Mouse (Mus musculus) layer of hippocampus, postnatal 36 days (tissue): ENCODE measurements around the gene Gucd1. TPM values are rescaled to one million over a fixed set of nuclear protein-coding genes. Genes with fewer than 3 reads are reported as not detected.

ENCODE experiments used
- DNase-seq, 2 experiments: peaks; one replicate each; pipeline ENCODE4 v3.0.0; 2022
- total RNA-seq, 2 experiments: library from RNA; stranded (reverse); gene quantifications; 2 replicates each; pipeline ENCODE4 v1.2.3; 2021

The Gucd1 gene
- total RNA-seq, 2 experiments from 2014 or later = 14.8 to 16.1 TPM

- peak; percentile 38 to 56 for DNase-seq
These were observed 200.6 kb downstream of the Gucd1 start for GRCm38 (mm10) chr10:75316908-75317761.

DNA sequence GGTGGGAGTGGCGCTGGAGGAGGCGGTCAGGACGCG is 201.1 kb downstream of the Gucd1 start, which contains the start of gene Adora2a:
TSS of gene Adora2a (plus strand) at position 6 of the 36 bp plus-strand sequence.
- DNase-seq = no peak

DNA sequence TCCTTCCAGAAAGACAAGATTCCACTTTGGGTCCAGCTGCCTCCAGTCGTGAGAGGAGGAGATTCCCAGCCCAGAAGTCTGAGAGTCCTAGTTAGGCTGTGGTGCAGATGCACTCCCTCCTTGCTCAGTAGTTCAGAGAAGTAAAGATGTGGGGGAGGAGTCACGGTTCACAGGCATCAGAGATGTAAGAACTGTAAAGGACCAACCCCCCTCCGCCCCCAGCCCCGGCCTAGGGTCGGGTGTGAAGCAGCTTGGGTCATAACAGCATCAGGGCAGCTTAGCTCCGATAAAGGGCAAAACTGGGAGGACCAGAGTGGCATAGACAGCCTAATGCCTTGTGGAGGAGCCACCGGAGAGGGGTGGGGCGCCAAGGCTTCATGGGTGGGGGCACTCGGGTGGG is 201.3 kb downstream of the Gucd1 start:
- DNase-seq = no peak

- DNase-seq = no peak
These were observed 202.0 kb downstream of the Gucd1 start for GRCm38 (mm10) chr10:75315756-75316155.

- DNase-seq = no peak
These were observed 203.4 kb downstream of the Gucd1 start for GRCm38 (mm10) chr10:75314190-75314980.

GRCm38 (mm10) chr10:75312361-75312760 is 205.4 kb downstream of the Gucd1 start:
- DNase-seq = no peak

GRCm38 (mm10) chr10:75307130-75307529 is 210.6 kb downstream of the Gucd1 start:
- DNase-seq = no peak

- no peak for DNase-seq
These were observed 213.4 kb downstream of the Gucd1 start for GRCm38 (mm10) chr10:75304413-75304812.

DNA sequence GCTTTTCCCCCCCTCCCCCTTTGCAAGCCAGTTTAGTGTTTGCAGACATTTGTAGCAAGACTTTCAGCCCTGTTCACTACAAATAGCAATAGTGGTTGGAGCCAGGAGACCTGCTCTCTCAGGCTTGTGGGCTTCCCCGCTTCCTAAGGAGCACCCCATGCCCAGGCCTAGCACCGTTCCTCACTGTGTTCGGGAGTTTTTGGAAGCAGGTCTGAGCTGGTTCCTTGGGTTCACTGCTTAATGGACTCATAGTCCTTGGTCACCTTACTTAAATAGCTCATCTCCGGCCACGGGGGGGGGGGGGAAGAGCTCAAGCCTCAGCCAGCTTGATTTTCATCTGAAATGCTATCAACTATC is 213.7 kb downstream of the Gucd1 start:
- DNase-seq = no peak

DNA sequence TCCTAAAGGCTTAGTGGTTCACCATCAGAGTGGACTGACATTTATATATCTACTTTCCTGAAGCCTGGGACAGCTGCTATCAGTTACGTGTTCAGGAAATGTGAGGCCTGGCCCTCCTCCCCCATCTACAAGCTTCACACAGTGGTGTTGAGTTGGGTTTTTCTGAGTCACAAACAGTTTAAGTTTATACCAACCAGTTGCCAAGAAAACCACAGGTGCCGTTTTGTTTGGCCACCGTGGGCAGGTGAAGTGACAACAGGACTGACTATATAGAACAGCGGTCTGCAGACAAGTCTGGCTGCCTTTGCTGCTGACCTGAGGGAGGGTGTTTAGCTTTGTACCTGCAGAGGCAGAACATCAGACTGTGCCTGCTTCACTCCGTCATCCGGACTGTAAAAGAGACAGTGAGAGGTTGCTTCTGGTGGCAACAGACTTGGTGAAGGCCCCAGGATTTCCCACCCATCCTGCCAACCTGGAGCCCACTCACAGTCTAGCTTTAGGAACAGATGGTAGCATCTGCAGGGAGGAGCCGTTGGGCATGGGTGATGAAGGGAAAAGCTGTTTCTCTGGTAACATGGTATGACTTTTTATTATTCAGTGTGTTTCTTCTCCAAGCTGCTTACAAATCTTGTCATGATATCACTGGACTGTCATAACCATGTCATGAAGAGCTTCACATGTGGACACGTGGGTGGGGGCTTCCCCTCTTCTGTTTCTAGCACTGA is 214.3 kb downstream of the Gucd1 start:
- DNase-seq = peak; percentile 67 to 81

DNA sequence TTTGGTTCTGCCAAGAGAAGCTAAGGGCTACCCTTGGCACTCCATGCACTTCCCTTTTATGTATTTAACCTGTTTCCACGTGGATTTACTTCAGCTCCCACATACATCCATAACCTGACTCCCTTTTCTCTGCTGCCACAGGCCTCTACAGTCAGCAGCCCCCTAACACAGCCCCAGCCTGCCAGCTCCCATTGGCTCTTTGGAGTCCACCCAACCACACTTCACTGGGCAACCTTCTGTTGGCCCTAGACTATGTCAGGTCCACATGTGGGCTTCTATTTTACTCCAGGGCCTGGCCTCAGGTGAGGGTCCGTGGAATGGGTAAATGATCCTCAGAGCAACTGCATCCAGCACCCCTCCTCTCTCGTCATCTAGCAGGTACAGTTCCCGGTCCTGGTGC is 215.2 kb downstream of the Gucd1 start:
- DNase-seq = no peak

- DNase-seq = no peak
These were observed 215.8 kb downstream of the Gucd1 start for GRCm38 (mm10) chr10:75301937-75302336.

- no peak for DNase-seq
These were observed 216.5 kb downstream of the Gucd1 start for GRCm38 (mm10) chr10:75301195-75301806.

Other genes with a start within 250 kb of the Gucd1 start
- 1 to 10 TPM; 3.1 to 3.2 TPM for gene Adora2a, start 201.1 kb downstream of the Gucd1 start, total RNA-seq
- gene Upb1, start 116.9 kb downstream of the Gucd1 start, total RNA-seq = not detected
- gene Snrpd3, start 421 bp downstream of the Gucd1 start, total RNA-seq = 10 to 100 TPM; 73.5 to 83.4 TPM
- 1 to 10 TPM; 9.0 to 9.7 TPM for gene Lrrc75b, start 42.4 kb upstream of the Gucd1 start, total RNA-seq
- 1 to 10 TPM; 2.7 to 3.6 TPM for gene Ggt1, start 43.6 kb upstream of the Gucd1 start, total RNA-seq
- 1 to 10 TPM; 2.2 to 3.2 TPM for gene Ggt5, start 71.4 kb upstream of the Gucd1 start, total RNA-seq
- 1 to 10 TPM; 1.5 to 1.9 TPM for gene Susd2, start 126.0 kb upstream of the Gucd1 start, total RNA-seq
- gene Cabin1, start 246.4 kb upstream of the Gucd1 start, total RNA-seq = 10 to 100 TPM; 58.5 to 73.4 TPM